Mouse (Mus musculus): ENCODE data around the gene Atp2a2. TPM values are rescaled to one million over a fixed set of nuclear protein-coding genes. Genes with fewer than 3 reads are reported as not detected.

The Atp2a2 gene
- polyA plus RNA-seq, 1 experiment from 2014 or later: 78.4 TPM

GRCm38 (mm10) chr5:122524854-122525237 is 22.8 kb upstream of the Atp2a2 start:
- H3K9ac ChIP-seq (replicated peaks; ENCODE audit: low read depth, low read length): no peak overlapping the region
- WGBS: 80% methylated on average over 4 of the region's 4 CpGs
- ATAC-seq (ENCODE audit: low read depth): no peak
- H3K4me1 ChIP-seq (ENCODE audit: control insufficient read depth, insufficient read depth, low read length): peaks cover 3% of the 10 kb centered on the region; the same call in 1 of the 2 replicates
- no peak overlapping the region for H3K4me2 ChIP-seq (ENCODE audit: low read depth, low read length)
- H3K4me3 ChIP-seq (ENCODE audit: low read depth, low read length): no peak overlapping the region
- H3K27me3 ChIP-seq (ENCODE audit: control insufficient read depth, insufficient read depth, low read length): no peaks in the 10 kb centered on the region
- H3K36me3 ChIP-seq (ENCODE audit: control insufficient read depth, insufficient read depth, low read length): no peaks in the 10 kb centered on the region
- H3K9me3 ChIP-seq (ENCODE audit: control insufficient read depth, low read length): no peaks in the 10 kb centered on the region
- no peak overlapping the region for H3K27ac ChIP-seq (ENCODE audit: low read depth, low read length)

GRCm38 (mm10) chr5:122524244-122524643 is 22.2 kb upstream of the Atp2a2 start:
- no peak for ATAC-seq (ENCODE audit: low read depth)
- Histone ChIP-seq H3K9me3 (ENCODE audit: control insufficient read depth, low read length) (no peaks in the 10 kb centered on the region), H3K4me2 (ENCODE audit: low read depth, low read length) (no peak overlapping the region), H3K4me1 (ENCODE audit: control insufficient read depth, insufficient read depth, low read length) (no peaks in the 10 kb centered on the region), H3K27me3 (ENCODE audit: control insufficient read depth, insufficient read depth, low read length) (no peaks in the 10 kb centered on the region), H3K9ac (replicated peaks; ENCODE audit: low read depth, low read length) (no peak overlapping the region), H3K4me3 (ENCODE audit: low read depth, low read length) (no peak overlapping the region), H3K27ac (ENCODE audit: low read depth, low read length) (no peak overlapping the region), H3K36me3 (ENCODE audit: control insufficient read depth, insufficient read depth, low read length) (no peaks in the 10 kb centered on the region)
- WGBS: 69% methylated on average over 3 of the region's 3 CpGs

- no peaks in the 10 kb centered on the region for H3K9me3 ChIP-seq (ENCODE audit: control insufficient read depth, low read length)
- H3K27ac ChIP-seq (ENCODE audit: low read depth, low read length): no peak overlapping the region
- H3K27me3 ChIP-seq (ENCODE audit: control insufficient read depth, insufficient read depth, low read length): no peaks in the 10 kb centered on the region
- ATAC-seq (ENCODE audit: low read depth): no peak
- H3K4me1 ChIP-seq (ENCODE audit: control insufficient read depth, insufficient read depth, low read length): no peaks in the 10 kb centered on the region
- no peak overlapping the region for H3K4me2 ChIP-seq (ENCODE audit: low read depth, low read length)
- 78% methylated on average over 3 of the region's 3 CpGs for WGBS
- H3K4me3 ChIP-seq (ENCODE audit: low read depth, low read length): no peak overlapping the region
- H3K9ac ChIP-seq (replicated peaks; ENCODE audit: low read depth, low read length): no peak overlapping the region
- no peaks in the 10 kb centered on the region for H3K36me3 ChIP-seq (ENCODE audit: control insufficient read depth, insufficient read depth, low read length)
Measured at GRCm38 (mm10) chr5:122521130-122521473, 19.1 kb upstream of the Atp2a2 start.

GRCm38 (mm10) chr5:122520254-122521129 is 18.5 kb upstream of the Atp2a2 start:
- Histone ChIP-seq H3K4me3 (ENCODE audit: low read depth, low read length) (no peak overlapping the region), H3K9me3 (ENCODE audit: control insufficient read depth, low read length) (no peaks in the 10 kb centered on the region), H3K27ac (ENCODE audit: low read depth, low read length) (no peak overlapping the region), H3K36me3 (ENCODE audit: control insufficient read depth, insufficient read depth, low read length) (no peaks in the 10 kb centered on the region), H3K9ac (replicated peaks; ENCODE audit: low read depth, low read length) (no peak overlapping the region), H3K27me3 (ENCODE audit: control insufficient read depth, insufficient read depth, low read length) (no peaks in the 10 kb centered on the region), H3K4me1 (ENCODE audit: control insufficient read depth, insufficient read depth, low read length) (no peaks in the 10 kb centered on the region), H3K4me2 (ENCODE audit: low read depth, low read length) (no peak overlapping the region)
- no peak for ATAC-seq (ENCODE audit: low read depth)
- WGBS: 73% methylated on average over 23 of the region's 23 CpGs

- Histone ChIP-seq H3K4me3 (ENCODE audit: low read depth, low read length) (no peak overlapping the region), H3K4me2 (ENCODE audit: low read depth, low read length) (no peak overlapping the region), H3K27me3 (ENCODE audit: control insufficient read depth, insufficient read depth, low read length) (no peaks in the 10 kb centered on the region), H3K36me3 (ENCODE audit: control insufficient read depth, insufficient read depth, low read length) (no peaks in the 10 kb centered on the region), H3K27ac (ENCODE audit: low read depth, low read length) (no peak overlapping the region), H3K9me3 (ENCODE audit: control insufficient read depth, low read length) (no peaks in the 10 kb centered on the region), H3K4me1 (ENCODE audit: control insufficient read depth, insufficient read depth, low read length) (peaks cover under 1% of the 10 kb centered on the region; the same call in 1 of the 2 replicates), H3K9ac (replicated peaks; ENCODE audit: low read depth, low read length) (no peak overlapping the region)
- no peak for ATAC-seq (ENCODE audit: low read depth)
- WGBS: 56% methylated on average over 7 of the region's 7 CpGs
Measured at GRCm38 (mm10) chr5:122519043-122519660, 17.1 kb upstream of the Atp2a2 start.

GRCm38 (mm10) chr5:122518247-122518646 is 16.2 kb upstream of the Atp2a2 start:
- 14% methylated on average over 8 of the region's 8 CpGs for WGBS
- no peaks in the 10 kb centered on the region for H3K36me3 ChIP-seq (ENCODE audit: control insufficient read depth, insufficient read depth, low read length)
- H3K27ac ChIP-seq (ENCODE audit: low read depth, low read length): no peak overlapping the region
- H3K9ac ChIP-seq (replicated peaks; ENCODE audit: low read depth, low read length): no peak overlapping the region
- ATAC-seq (ENCODE audit: low read depth): no peak
- no peak overlapping the region for H3K4me3 ChIP-seq (ENCODE audit: low read depth, low read length)
- H3K9me3 ChIP-seq (ENCODE audit: control insufficient read depth, low read length): no peaks in the 10 kb centered on the region
- H3K4me1 ChIP-seq (ENCODE audit: control insufficient read depth, insufficient read depth, low read length): peaks cover 6% of the 10 kb centered on the region; the same call in 1 of the 2 replicates
- H3K27me3 ChIP-seq (ENCODE audit: control insufficient read depth, insufficient read depth, low read length): no peaks in the 10 kb centered on the region
- H3K4me2 ChIP-seq (ENCODE audit: low read depth, low read length): no peak overlapping the region

DNA sequence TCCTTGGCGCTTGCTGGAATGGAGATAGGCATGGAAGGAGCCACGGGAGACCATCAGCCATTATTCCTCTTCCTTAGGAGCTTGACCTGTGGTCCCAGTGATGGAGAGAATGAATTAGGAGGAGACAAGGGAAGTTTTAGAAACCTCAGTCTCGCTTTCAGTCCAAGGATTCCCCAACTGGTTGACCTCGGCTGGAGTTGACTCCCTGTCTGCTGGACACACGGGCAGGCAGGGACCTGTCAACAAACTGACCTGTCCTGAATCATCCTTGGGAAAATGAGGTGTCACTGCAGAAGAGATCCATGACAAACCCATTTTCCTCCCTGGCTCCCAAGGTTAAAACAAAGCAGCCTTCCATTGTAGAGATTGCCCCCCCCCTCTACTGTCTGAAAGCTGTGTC is 14.9 kb upstream of the Atp2a2 start:
- WGBS: 82% methylated on average over 5 of the region's 5 CpGs
- H3K27ac ChIP-seq (ENCODE audit: low read depth, low read length): no peak overlapping the region
- H3K9ac ChIP-seq (replicated peaks; ENCODE audit: low read depth, low read length): no peak overlapping the region
- H3K36me3 ChIP-seq (ENCODE audit: control insufficient read depth, insufficient read depth, low read length): no peaks in the 10 kb centered on the region
- ATAC-seq (ENCODE audit: low read depth): no peak
- peaks cover 6% of the 10 kb centered on the region; the same call in 1 of the 2 replicates for H3K4me1 ChIP-seq (ENCODE audit: control insufficient read depth, insufficient read depth, low read length)
- H3K27me3 ChIP-seq (ENCODE audit: control insufficient read depth, insufficient read depth, low read length): no peaks in the 10 kb centered on the region
- H3K4me3 ChIP-seq (ENCODE audit: low read depth, low read length): no peak overlapping the region
- no peak overlapping the region for H3K4me2 ChIP-seq (ENCODE audit: low read depth, low read length)
- H3K9me3 ChIP-seq (ENCODE audit: control insufficient read depth, low read length): no peaks in the 10 kb centered on the region

DNA sequence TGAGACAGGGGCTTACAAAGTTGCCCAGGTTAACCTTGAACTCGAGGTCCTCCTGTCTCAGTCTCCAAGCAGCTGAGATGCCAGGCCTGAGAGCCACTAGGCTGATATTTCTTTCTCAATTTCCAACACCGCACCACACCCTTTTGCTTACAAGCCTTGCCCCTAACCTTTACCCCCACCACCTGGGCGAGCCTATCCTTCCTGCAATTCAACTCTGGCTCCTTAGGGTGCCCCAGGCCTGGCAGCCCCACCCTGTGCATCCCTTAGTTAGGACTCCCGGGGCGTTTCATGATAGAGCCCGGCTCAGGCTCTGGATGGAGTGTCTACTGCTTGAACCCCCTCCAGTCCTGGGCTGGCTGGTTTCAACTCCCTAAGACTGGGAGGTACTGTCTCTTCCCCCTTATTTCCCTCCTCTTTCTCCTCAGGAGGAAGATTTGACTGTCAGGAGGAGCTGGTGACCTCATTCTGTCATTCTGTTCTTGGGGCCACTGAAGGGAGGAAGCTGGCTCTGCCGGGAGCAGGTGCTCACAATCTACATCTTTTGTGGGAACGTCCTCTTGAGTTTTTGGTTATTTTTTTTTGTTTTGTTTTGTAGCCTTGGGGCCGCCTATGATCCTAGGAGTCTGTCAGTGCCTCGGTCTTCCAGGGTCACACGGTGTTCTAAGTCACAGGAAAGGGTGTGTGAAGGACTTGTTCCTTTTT is 14.2 kb upstream of the Atp2a2 start:
- no peak for ATAC-seq (ENCODE audit: low read depth)
- Histone ChIP-seq H3K9ac (replicated peaks; ENCODE audit: low read depth, low read length) (no peak overlapping the region), H3K36me3 (ENCODE audit: control insufficient read depth, insufficient read depth, low read length) (no peaks in the 10 kb centered on the region), H3K9me3 (ENCODE audit: control insufficient read depth, low read length) (no peaks in the 10 kb centered on the region), H3K4me3 (ENCODE audit: low read depth, low read length) (no peak overlapping the region), H3K27ac (ENCODE audit: low read depth, low read length) (no peak overlapping the region), H3K4me2 (ENCODE audit: low read depth, low read length) (no peak overlapping the region), H3K4me1 (ENCODE audit: control insufficient read depth, insufficient read depth, low read length) (peaks cover 6% of the 10 kb centered on the region; the same call in 1 of the 2 replicates), H3K27me3 (ENCODE audit: control insufficient read depth, insufficient read depth, low read length) (no peaks in the 10 kb centered on the region)
- WGBS: 85% methylated on average over 11 of the region's 11 CpGs

- Histone ChIP-seq H3K9me3 (ENCODE audit: control insufficient read depth, low read length) (no peaks in the 10 kb centered on the region), H3K4me3 (ENCODE audit: low read depth, low read length) (no peak overlapping the region), H3K4me1 (ENCODE audit: control insufficient read depth, insufficient read depth, low read length) (peaks cover 6% of the 10 kb centered on the region; the same call in 1 of the 2 replicates), H3K9ac (replicated peaks; ENCODE audit: low read depth, low read length) (no peak overlapping the region), H3K27me3 (ENCODE audit: control insufficient read depth, insufficient read depth, low read length) (no peaks in the 10 kb centered on the region), H3K27ac (ENCODE audit: low read depth, low read length) (no peak overlapping the region), H3K36me3 (ENCODE audit: control insufficient read depth, insufficient read depth, low read length) (no peaks in the 10 kb centered on the region), H3K4me2 (ENCODE audit: low read depth, low read length) (no peak overlapping the region)
- ATAC-seq (ENCODE audit: low read depth): no peak
- 27% methylated on average over 8 of the region's 8 CpGs for WGBS
Measured at GRCm38 (mm10) chr5:122514127-122514521, 12.1 kb upstream of the Atp2a2 start.

Data from neural tube, embryonic 14.5 days (tissue).